Mouse (Mus musculus) lung, postnatal 14 days (tissue): Measurements from ENCODE around the gene Ndufaf2.

Source experiments
- DNase-seq: peaks from one replicate; pipeline ENCODE4 v3.0.0; 2021

Ndufaf2 gene

DNA sequence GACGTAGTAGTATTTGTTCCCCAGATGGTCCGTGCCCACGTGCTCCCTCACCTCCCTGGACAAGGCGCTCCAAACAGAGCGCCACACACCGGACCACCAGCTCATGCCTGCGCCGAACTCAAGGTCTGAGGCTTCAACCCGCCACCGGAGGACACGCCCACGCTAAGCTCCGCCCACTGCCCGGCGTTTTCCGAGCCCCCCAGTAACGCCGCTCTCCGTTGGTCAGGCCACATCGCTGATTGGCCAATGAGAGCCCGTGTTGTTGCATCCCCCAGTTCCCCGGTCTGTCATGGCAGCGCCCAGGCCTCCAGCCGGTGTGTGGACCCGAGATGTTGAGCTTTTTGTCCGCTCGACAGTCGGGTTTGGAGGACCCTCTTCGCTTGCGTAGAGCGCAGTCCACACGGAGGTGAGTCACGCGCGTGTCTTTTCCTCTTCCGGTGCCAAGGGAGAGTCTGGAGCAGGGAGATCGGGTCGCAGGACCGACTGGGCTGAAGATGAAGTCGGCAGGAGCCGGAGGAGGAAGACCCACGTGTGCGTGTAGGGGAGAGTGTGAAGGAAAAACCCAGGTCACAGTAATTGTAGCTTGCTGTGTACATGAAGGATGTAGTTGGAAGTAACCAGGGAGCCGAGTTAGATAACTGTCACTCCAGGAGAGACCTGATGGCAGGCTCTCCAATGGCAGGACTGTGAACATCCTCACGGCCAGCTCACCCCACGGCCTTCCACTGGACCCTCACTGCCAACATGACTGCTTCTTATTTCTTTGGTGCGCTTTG, at the start of gene Ndufaf2, which contains the start of gene Ercc8:
Gene Ndufaf2 (minus strand): TSS at position 159 of the 776 bp plus-strand sequence.
Gene Ercc8 (plus strand): TSS at position 267 of the 776 bp plus-strand sequence.
- DNase-seq = peak; percentile 98

DNA sequence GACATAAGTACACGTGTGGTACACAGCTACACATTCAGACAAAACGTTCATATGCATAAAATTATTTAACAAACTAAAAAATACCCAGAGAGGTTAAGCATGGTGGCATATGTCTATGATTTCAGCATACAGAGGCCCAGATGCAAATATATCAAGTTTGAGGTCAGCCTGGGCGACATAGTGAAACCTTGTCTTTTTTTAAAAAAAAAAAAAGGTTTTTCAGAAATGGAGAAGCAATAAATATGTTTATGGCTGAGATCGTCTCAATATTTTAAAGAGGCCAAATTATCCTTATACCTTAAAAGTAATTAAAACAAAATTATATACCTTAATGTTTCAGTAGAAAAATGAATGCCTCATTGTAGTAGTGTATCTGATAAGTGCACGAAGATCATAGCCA, 49.7 kb upstream of the Ndufaf2 start:
- no peak for DNase-seq

DNA sequence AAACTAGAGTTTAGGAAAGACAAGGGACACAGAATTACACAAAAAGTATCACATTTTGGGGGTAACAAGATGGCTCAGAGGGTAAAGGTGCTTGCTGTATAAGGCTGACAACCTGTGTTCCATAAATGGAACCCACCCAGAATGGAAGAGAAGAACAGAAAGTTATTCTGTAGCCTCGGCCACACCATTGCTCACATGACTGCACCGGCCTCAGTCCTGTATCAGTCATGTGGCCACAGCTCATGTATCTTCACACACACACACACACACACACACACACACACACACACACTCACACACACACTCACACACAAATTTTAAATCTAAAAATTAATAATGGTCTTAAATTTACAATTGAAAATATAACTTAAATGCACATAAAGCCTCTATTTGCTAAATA, 49.0 kb upstream of the Ndufaf2 start:
- DNase-seq = no peak

DNA sequence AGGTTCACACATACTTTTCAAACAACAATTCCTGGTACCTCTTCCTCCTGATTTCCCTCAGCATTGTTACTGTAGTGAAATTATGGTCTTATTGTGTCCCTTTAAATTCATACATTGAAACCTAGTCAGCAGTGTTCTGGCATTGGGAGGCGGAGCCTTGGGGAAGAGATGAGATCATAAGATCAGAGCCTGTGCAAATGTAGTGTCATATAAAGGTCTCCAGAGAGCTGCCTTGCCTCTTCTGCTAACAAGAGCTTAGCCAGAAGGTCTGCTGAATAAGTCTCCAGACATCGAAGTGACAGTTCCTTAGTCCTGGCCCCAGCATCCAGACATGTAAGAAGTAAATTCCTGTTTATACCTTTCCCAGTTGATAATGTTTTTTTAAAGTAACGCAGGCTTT, 46.4 kb upstream of the Ndufaf2 start:
- no peak for DNase-seq

DNA sequence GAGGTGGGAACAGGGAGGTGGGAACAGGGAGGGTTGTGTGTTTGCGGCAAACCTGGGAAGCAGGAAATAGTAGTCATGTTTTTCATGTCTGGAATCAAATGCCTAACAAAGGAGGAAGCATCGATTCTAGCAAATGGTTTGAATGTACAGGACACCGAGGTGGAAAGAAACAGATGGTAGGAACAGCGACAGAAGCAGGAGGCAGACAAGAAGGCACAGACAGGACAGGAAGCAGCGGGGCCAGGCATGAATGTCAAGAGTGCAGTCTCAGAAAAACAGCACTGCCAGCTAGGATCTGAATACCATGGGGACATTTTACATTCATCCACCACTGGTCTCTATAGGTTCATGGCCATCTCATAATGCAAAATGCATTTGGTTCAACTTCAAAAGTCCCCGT, 37.1 kb upstream of the Ndufaf2 start:
- no peak for DNase-seq

DNA sequence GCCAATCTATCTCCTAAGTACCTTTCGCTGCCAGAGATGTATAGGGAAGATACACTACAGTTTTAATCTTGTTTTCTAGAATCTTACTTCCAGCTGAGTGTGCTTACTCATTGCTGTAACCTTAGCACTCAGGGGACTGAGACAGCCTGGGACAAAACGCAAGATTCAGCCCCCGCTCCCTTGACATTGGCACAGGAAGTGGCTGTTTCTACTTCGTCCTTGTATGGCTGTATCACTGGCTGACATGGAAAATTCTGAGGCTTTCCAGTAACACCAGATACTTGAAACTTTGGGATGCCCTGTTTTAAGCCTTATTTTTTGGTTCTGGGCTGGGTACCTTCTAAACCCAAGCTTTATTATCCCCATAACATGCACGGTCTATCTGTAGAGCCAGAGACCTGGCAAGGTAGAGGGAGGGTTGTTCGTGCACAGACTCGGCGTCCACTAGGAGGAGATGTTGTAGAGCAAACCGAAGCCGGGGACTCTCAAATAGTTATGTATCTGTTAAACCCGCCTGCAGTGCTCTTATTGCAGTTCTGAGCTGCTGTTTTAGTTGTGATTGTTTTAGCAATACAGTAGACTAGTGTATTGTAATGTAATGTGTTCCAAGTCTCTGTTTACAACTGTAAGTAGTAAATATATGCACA, 32.8 kb upstream of the Ndufaf2 start:
- DNase-seq = peak; percentile 68

DNA sequence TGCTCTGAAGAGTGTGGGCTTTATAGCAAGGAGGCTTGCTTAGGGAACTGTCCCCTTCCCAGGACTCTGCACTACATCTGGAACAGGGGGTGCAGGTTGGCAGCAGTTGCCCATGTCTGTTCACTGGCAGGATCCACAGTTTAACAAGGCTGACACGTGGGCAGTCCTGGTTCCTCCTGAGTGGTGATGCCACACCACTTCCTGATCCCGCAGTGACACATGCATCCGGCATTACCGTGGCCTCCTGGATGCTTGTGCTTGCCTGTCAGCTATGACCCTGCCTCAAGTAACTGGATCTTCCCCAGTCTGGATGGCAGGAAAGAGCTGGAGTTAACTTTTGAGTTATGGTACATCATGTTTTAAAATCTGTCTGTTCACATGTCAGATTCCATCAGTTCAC, 29.6 kb upstream of the Ndufaf2 start:
- no peak for DNase-seq

DNA sequence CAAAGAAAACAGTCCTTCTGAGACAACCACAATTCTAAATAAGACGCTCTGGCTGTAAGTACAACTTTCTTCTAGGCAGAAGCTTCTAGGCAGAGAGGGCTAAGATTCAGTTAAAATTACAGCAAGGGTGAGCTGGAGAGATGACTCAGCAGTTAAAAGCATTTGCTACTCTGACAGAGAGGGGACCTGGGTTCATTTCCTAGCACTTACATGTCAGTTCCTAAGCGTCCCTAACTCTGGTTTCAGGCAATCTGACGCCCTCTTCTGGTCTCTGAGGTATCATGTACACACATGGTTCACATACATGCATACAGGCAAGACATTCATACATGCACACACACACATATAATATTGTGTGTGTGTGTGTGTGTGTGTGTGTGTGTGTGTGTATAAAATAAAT, 27.1 kb upstream of the Ndufaf2 start:
- DNase-seq = no peak

DNA sequence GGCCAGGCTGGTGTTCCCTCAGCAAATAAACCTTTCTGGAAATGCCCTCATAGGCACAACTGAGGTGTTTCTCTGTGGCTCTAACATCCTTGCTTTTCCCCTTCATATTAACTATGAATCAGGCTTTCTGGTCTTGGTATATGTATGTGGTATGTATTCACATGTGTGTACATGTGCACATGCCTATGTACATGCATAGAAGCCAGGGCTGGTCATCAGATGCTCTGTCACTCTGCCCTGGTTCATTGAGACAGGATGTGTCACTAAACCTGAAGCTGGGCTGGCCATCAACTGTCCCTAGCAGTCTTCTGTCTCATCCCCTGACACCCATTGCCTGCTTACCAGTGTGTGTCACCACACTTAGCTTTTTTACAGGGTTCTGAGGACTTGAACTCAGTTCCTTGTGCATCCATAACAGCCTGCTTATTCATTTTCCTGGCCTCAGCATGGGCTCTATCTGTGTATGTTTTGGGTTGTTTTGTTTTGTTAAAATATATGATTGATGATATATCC, 26.4 kb upstream of the Ndufaf2 start:
- DNase-seq = no peak

DNA sequence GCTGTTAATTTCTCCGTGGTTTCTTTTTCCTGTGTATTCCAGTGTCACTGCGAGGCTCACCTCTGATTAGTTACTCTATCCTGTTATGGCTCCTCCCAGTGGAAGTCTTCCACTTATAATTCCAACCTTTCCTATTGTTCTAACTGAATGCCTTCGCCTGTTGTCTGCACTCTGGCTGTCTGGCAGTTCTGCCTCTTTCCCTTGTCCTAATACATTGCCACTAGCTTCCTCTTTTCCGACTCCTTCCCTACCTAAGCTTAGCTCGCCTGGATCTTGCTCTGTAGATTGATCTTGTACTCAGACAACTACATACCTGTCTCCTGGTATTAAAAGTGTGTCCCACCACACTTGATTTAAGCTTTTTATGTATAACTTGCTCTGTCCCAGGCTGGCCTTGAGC, 22.4 kb upstream of the Ndufaf2 start:
- DNase-seq = no peak

DNA sequence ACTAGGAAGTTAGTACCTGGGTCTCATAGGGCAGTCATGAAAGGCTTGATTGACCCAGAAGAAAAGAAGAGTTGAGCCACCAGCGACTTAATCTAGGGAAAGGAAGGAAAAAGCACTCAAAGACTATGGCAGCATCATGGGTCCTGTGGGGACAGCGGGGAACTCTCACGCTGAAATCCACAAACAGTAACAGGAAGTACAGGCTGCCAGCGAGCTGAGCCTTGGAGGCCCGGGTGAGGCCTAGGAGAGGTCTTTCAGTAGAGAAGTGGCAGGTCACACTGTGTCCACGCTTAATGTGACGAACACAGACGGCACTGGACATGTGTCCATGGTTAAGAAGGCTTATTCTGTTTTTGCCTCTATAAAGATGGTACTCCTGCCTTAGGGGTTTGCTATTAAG, 21.2 kb upstream of the Ndufaf2 start:
- no peak for DNase-seq

DNA sequence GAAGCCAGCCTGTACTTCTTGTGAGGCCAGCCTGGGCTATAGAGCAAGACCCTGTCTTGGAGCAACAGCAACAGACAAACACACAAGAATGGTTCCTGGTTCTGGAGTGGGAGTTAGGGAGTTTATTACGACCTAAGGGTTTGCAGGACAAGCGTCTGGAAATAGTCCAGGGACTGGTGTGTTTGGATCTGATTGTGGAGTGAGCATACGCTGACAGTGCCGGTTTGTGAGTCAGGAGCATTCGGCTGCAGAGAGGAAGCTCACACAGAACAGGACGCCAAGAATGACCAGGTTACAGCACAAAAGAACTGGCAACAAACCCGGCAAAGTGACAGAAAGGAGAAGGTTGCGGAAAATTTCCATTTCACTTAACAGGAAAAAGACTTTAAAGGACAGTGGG, 12.1 kb upstream of the Ndufaf2 start:
- no peak for DNase-seq

DNA sequence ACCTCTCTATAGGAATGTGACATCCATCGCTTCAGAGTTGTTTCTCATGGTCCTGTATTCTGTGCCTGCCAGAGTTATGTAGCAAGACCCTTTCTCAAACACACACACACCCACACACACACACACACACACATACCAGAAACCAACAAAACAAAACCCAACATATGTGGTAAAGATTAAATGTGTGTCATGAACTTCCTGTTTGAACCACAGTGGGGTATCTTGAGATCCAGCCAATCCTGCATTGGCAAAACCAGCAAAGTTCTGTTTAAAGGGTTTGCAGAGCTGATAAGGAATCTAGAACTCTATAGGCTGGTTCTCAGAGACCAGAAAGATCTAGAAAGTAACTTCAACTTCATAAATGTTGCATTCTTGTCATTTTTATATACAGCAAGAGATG, 11.6 kb upstream of the Ndufaf2 start:
- DNase-seq = no peak

DNA sequence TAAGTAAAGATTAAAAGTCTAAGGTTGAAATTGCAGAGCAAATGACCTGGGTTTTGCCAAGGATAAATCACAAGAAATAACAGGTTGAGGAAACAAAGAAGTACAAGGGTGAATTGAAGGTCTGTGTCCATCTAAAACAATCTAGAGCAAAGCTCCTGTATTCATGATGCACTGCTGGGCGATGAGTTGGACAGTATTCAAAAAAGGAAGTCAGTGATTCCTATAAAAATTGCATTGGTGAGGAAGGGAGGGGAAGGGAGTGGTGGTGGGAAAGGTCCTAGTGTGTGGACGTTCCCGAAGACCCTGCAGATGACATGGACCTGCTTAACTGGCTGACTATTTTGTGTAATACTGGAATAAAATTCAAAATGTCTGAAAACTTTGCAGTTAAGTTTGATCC, 6.2 kb upstream of the Ndufaf2 start:
- DNase-seq = no peak

DNA sequence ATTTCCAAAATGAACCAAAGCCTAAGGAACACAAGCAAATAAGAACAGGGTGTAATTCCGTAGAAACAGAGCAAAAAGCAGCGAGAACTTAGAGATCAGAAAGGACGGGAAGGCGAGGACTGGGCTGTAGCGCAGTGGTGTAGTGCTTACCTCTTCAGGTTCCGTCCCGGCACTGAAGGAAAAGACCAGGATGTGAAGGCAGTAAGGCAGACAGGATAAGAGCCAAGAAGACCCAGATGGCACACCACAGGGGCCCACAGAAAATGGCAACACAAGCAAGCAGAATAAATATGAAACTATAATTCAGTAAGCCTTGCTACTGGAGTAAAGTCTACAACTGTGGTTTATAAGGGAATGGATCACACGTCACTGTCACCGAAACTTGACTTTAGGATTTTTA, 5.5 kb upstream of the Ndufaf2 start:
- no peak for DNase-seq

DNA sequence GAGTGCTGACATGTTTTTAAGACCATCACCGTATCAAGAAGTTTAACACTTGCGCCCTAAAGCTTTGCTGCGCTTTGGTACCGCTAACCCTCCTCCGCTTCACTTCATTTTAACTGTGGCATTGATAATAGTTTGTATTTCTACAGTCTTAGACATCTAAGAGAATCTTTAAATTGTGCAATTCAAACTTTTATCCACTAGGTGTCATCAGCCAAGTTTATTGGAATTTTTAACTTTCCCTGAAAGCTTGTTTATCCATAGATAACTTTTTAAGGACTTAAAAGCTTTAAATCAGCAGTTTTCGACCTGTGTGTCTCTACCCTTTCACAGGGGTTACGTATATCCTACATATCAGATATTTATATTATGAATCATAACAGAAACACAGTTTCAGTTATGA, 1.5 kb upstream of the Ndufaf2 start:
- no peak for DNase-seq

DNA sequence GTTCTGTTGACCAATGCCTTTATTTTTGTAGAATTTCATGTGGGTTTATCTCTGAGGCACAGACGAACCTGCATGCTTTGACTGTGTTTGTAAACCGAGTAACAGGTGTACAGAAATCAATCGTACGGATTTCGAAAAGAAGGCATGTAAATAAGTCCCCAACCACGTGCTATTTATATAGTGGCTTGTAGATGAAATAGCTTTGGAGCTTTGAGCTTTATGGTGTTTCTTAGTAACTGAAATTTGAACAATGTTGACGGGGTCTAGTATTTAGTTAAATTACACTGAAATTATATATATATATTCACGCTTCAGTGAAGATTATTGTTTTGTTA, 785 bp upstream of the Ndufaf2 start:
- no peak for DNase-seq

DNA sequence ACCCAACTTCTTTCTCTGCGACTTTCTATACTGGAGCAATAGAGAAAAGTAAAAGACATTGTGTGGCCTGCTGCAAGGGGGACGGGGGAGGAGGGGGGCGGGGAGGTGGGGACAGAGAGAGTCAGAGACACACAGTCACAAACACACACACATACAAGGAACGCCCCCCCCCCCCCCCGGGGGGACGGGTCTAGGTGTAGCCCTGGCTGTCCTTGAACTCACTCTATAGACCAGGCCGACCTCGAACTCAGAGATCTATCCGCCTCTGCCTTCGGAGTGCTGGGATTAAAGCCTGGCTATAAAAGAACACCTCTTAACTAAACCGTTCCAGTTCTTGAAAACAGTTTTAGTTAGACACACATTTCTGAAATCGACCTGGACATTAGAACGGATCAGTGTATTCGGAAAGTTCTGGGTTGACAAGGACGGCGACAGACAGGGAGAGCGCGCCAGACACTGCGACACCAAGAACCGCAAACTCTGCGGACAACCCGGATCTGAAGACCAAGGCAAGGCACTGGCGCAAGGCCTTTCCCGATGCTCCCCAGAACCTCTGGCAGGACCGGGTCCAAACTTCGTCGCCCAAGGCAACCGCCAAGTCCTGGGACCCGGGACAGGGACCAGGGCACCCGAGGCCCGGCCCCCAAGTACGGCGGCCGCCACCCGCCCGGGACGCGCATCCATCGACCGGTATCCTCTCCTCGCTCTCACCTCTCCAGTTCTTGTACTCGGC, 525 bp downstream of the Ndufaf2 start:
- DNase-seq = no peak

DNA sequence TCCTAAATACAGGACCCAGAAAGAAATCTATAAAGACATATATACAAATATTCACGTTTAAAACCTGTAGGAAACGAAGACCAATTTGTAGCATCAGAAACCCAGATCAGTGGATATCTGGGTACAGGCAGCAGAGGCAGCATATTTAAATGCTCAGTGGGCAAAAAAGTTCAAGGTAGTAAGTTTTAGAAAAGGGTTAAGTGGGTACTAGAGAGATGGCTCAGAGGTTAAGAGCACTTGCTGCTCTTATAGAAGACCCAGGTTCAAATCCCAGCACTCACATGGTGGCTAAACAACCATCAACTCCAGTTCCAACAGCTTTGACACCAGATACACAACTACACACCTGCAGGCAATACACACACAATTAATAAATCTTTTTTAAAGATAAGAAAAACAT, 1.3 kb downstream of the Ndufaf2 start:
- DNase-seq = no peak

DNA sequence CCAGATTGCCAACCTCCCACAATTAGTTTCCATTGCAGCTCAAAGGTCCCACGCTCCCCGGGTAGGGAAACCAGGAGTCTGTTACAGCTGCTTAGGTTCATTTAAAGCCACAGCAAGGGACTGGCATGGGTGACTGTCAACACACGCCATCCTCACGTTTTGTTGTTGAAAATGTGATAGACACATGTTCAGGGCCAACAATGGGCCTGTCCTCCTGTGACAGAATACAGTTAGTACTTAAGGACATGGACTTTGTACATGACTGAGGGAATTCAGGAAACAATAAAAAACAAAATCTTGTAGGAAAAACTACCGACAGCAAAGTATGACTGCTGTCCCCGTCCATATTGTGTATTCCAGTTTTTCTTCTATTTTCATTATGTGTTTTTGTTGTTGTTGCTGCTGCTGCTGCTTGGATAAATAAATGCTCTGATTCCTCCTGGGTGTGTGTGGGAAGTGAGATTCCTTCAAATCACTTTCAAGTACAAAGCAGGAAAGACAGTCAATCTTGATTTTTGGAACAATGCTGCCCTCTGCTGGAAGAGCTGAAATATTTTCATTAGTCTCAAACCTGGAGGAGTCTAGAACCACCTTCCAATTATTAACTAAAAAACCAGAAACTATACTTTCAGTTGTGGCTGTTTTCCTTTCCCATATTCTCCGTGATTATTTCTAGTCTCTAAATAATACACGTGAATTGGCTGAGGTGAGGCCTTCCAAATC, 5.6 kb downstream of the Ndufaf2 start:
- DNase-seq = peak; percentile 72

DNA sequence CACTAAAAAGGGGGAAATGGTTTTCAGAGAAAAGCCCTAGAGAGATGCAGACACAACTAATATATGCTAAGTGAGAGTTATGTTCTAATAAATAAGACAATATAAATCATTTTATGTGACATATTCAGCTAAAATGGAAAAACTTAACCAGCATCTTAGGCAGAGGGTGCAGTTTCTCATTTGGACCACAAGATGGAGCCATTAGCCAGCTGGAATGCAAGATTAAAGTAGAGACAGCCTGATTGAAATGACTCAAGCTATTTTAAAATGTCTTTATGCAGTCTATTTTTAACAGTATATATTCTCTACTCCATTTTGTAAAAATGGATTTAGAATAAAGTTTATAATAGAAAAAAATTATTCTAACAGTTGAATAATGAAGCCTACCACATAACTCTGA, 6.6 kb downstream of the Ndufaf2 start:
- peak; percentile 18 for DNase-seq

DNA sequence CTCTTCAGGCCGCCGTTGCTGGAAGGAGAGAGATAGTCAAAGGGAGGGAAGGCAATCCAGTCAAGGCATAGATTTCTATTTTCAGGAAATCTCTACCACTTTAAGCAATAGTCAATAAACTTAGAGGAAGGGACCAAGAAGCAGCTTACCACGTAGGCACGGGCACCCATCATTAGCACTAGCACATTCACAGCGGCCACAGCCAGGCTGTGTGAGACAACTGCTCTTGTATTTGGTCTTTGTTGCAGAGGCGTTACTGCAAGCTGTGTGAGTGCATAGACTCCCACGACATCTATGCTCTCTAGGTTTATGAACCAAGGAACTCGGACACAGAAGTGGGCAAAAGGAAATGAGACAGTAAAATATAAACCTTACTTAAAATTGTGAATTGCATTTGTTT, 14.3 kb downstream of the Ndufaf2 start:
- DNase-seq = no peak

DNA sequence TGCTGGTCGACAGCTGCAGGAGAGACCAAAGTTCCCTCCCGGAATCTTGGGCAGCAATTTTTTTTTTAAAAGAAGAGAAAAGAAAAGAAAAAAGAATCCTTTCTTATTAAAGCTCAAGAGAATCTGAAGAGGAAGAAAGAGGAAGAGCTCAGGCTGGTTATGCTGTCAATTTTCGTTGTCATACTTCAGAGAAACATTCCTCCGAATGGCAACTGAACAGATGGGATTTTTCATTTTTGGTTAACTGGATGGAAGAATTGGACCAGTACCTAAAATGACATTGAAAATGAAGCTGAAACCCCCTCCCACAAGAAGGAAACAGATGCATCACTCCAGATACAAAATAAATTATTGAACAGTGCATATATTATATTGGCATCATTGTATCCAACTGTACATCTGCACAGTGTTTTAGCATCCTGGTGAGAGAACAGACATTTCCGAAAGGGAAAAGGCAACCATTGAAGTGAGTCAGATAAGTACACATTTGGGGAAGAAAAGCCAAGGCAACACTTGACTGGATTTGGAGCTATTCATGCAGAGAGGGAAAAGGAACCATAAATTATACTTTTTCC, 19.9 kb downstream of the Ndufaf2 start:
- no peak for DNase-seq
